Mouse (Mus musculus): ENCODE results near the gene Cdh15. TPM values are rescaled to one million over a fixed set of nuclear protein-coding genes. Genes with fewer than 3 reads are reported as not detected.

Cdh15 gene
- polyA plus RNA-seq (2015; fragmentation: Nextera tagmentation; extraction: Ambion mirVana): 0.11 and 0.28 TPM in 2 replicates

DNA sequence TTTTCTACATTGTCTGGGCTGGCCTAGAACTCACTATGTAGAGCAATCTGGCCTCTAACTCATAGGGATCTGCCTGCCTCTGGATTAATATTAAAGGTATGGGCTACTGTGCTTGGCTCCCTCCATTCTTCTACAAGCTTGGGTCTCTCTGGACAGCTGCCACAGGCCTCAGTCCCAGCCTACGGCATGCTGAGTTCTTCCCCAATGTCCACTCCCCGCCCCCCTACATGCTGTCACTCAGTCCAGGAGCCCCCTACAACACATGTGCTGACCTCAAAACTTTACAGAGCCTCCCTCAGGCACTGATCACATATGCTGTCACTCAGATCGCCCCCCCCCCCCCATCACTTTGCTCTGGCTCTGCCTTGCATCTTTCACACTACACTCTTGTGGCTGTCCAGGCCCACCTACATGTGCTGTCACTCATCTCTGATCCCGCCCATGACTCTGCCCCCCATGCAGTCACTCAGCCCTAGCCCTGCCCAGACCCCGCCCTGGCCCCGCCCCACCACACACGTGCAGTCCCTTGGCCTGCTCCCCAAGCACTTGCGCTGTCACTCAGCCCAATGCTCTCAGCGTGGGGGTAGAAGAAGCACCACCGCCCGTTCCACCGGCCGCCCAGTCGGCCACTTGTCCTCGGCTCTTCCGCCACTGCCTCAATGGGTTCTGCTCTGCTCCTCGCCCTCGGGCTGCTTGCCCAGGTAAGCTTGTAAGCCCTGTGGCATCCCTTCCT lies at the start of gene Cdh15:
Gene Cdh15, plus strand, starts transcription at position 138 of the 733 bp plus-strand sequence.
- H3K27ac ChIP-seq: no peak within 1 kb of the TSS
- H3K27me3 ChIP-seq: peaks cover 19% of the 10 kb centered on the region; the same call in 1 of the 2 replicates
- WGBS: 13% methylated on average over 17 of the region's 18 CpGs
- no peaks in the 10 kb centered on the region for H3K36me3 ChIP-seq
- H3K4me1 ChIP-seq (replicated peaks): peaks cover 24% of the 10 kb centered on the region
- H3K4me3 ChIP-seq: 0 out of 2 replicates have a peak within 1 kb of the TSS, but pooled peaks have one; percentile 3
- peak; percentile 84 for ATAC-seq (replicated peaks; ENCODE audit: insufficient number of reproducible peaks, insufficient read depth, low FRiP score, low read depth)
- H3K9me3 ChIP-seq (replicated peaks): no peaks in the 10 kb centered on the region
- no peak within 1 kb of the TSS for H3K9ac ChIP-seq
- peak within 1 kb of the TSS; percentile 42 for H3K4me2 ChIP-seq

DNA sequence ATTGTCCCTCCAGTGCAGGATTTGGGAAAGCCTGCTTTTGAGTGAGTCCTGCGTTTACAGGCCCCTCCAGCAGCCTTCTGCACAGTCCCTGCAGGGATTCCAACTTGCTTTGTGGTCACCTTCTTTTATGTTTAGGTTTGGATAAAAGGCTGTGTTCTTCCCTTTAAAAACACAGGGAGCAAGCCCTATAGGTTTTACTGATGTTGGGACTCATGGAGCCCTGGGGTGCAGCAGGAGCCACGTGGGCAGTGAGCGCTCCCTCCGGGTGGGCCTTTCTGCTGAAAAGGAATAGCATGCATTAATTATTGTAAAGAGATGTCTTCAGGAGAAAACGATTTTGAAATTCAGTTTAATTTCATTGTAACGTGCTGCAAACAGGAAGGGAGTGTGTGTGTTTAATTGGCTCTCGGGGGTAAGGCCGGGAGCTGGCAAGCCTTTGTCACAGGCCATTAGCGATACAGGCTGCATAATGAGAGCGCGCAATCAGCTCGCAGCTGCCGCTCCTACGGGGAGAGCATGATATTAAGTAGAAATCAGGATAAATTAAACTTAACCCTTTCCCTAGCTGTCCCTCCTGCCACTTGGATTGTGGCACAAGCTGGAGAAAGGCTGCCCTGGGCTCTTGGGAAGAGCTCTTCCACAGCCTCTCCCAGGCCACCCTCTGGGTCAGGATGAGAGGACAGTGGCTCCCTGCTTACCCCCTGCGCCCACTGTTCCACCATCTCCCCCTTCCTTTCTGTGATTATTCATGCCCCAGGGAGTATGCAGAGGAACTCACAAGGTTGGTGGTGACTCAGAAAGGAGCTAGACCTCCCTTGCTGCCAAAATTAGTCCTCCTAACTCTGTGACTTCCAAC lies 43.6 kb upstream of the Cdh15 start:
- ATAC-seq (replicated peaks; ENCODE audit: insufficient number of reproducible peaks, insufficient read depth, low FRiP score, low read depth): no peak
- no peak overlapping the region for H3K9ac ChIP-seq
- no peaks in the 10 kb centered on the region for H3K27me3 ChIP-seq
- H3K27ac ChIP-seq: no peak overlapping the region
- H3K4me3 ChIP-seq: no peak overlapping the region
- H3K4me1 ChIP-seq (replicated peaks): no peaks in the 10 kb centered on the region
- no peaks in the 10 kb centered on the region for H3K9me3 ChIP-seq (replicated peaks)
- WGBS: 56% methylated on average over 15 of the region's 15 CpGs
- H3K4me2 ChIP-seq: no peak overlapping the region
- H3K36me3 ChIP-seq: no peaks in the 10 kb centered on the region; the same call in 1 of the 2 replicates

GRCm38 (mm10) chr8:122805349-122805748 lies 42.4 kb upstream of the Cdh15 start:
- Histone ChIP-seq H3K27me3 (no peaks in the 10 kb centered on the region), H3K4me3 (no peak overlapping the region), H3K27ac (no peak overlapping the region), H3K9ac (no peak overlapping the region), H3K4me1 (replicated peaks) (no peaks in the 10 kb centered on the region), H3K9me3 (replicated peaks) (no peaks in the 10 kb centered on the region), H3K4me2 (no peak overlapping the region), H3K36me3 (no peaks in the 10 kb centered on the region; the same call in 1 of the 2 replicates)
- WGBS: 56% methylated on average over 3 of the region's 3 CpGs
- no peak for ATAC-seq (replicated peaks; ENCODE audit: insufficient number of reproducible peaks, insufficient read depth, low FRiP score, low read depth)

DNA sequence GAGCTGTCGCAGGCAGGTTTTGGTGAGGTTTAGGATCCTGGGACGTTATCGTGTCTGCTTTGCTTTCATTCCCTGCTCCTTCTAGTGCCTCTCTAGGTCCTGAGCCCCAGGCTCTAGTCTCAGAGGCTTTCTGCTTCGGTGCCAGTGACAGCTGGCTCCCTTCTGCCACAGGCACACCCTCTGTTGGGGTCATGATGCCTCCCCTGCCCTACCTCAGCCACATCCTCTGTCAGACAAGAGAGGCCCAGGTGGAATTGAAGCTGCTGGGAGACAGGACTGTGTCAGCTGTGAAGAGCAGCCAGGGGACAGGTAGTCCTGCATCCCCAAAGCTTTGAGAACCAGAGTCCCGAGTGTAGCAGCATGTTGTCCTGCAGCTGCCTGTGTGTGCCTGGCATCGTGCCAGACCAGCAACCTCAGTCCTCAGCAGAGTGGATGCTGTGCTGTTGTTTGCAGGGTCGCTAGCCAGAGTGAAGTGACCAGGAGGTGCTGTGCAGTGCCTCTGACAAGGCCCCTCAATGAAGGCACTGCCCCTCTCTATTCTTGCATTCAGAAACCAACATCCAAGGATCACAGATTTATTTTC lies 40.7 kb upstream of the Cdh15 start:
- no peak overlapping the region for H3K9ac ChIP-seq
- WGBS: 64% methylated on average over 7 of the region's 7 CpGs
- no peak for ATAC-seq (replicated peaks; ENCODE audit: insufficient number of reproducible peaks, insufficient read depth, low FRiP score, low read depth)
- H3K4me1 ChIP-seq (replicated peaks): no peaks in the 10 kb centered on the region
- no peak overlapping the region for H3K4me2 ChIP-seq
- H3K9me3 ChIP-seq (replicated peaks): no peaks in the 10 kb centered on the region
- H3K27ac ChIP-seq: no peak overlapping the region
- no peaks in the 10 kb centered on the region; the same call in 1 of the 2 replicates for H3K36me3 ChIP-seq
- H3K27me3 ChIP-seq: no peaks in the 10 kb centered on the region
- no peak overlapping the region for H3K4me3 ChIP-seq

DNA sequence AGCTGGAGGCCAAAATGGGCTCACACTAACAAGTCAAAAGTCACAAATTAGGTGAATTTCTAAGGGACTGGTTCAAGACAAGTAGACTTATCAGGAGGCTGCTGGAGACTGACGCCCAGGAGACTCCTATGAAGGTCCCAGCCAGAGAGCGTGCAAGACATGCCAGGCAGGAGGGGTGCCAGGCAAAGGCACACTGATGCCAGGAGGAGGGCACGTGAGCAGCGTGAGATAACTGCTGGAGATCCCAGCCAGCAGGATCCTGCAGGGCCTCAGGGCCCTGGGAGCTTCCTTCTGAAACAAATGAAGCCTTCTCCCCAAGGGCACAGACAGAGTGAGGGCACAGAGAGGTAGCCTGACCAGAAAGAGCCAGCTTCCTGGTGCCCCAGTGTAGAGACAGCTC lies 39.9 kb upstream of the Cdh15 start:
- H3K4me2 ChIP-seq: no peak overlapping the region
- no peak overlapping the region for H3K27ac ChIP-seq
- H3K9me3 ChIP-seq (replicated peaks): no peaks in the 10 kb centered on the region
- H3K4me1 ChIP-seq (replicated peaks): no peaks in the 10 kb centered on the region
- ATAC-seq (replicated peaks; ENCODE audit: insufficient number of reproducible peaks, insufficient read depth, low FRiP score, low read depth): no peak
- no peak overlapping the region for H3K9ac ChIP-seq
- H3K27me3 ChIP-seq: no peaks in the 10 kb centered on the region
- 89% methylated on average over 4 of the region's 4 CpGs for WGBS
- no peak overlapping the region for H3K4me3 ChIP-seq
- H3K36me3 ChIP-seq: no peaks in the 10 kb centered on the region; the same call in 1 of the 2 replicates

- no peak for ATAC-seq (replicated peaks; ENCODE audit: insufficient number of reproducible peaks, insufficient read depth, low FRiP score, low read depth)
- Histone ChIP-seq H3K36me3 (no peaks in the 10 kb centered on the region), H3K9me3 (replicated peaks) (no peaks in the 10 kb centered on the region), H3K4me1 (replicated peaks) (no peaks in the 10 kb centered on the region), H3K4me2 (no peak overlapping the region), H3K27ac (no peak overlapping the region), H3K4me3 (no peak overlapping the region), H3K27me3 (no peaks in the 10 kb centered on the region; the same call in 1 of the 2 replicates), H3K9ac (no peak overlapping the region)
- WGBS: 71% methylated on average over 8 of the region's 8 CpGs
These were observed 37.4 kb upstream of the Cdh15 start for GRCm38 (mm10) chr8:122810376-122810775.

GRCm38 (mm10) chr8:122811870-122812494 lies 35.8 kb upstream of the Cdh15 start:
- Histone ChIP-seq H3K36me3 (no peaks in the 10 kb centered on the region), H3K27me3 (no peaks in the 10 kb centered on the region; the same call in 1 of the 2 replicates), H3K9me3 (replicated peaks) (no peaks in the 10 kb centered on the region), H3K4me1 (replicated peaks) (no peaks in the 10 kb centered on the region), H3K27ac (no peak overlapping the region), H3K9ac (no peak overlapping the region), H3K4me3 (no peak overlapping the region), H3K4me2 (no peak overlapping the region)
- WGBS: 84% methylated on average over 16 of the region's 16 CpGs
- no peak for ATAC-seq (replicated peaks; ENCODE audit: insufficient number of reproducible peaks, insufficient read depth, low FRiP score, low read depth)

GRCm38 (mm10) chr8:122812610-122813250 lies 35.0 kb upstream of the Cdh15 start:
- Histone ChIP-seq H3K9me3 (replicated peaks) (no peaks in the 10 kb centered on the region), H3K27me3 (no peaks in the 10 kb centered on the region; the same call in 1 of the 2 replicates), H3K4me1 (replicated peaks) (no peaks in the 10 kb centered on the region), H3K36me3 (no peaks in the 10 kb centered on the region), H3K9ac (no peak overlapping the region), H3K4me2 (no peak overlapping the region), H3K27ac (no peak overlapping the region), H3K4me3 (no peak overlapping the region)
- 74% methylated on average over 14 of the region's 14 CpGs for WGBS
- no peak for ATAC-seq (replicated peaks; ENCODE audit: insufficient number of reproducible peaks, insufficient read depth, low FRiP score, low read depth)

GRCm38 (mm10) chr8:122814608-122815007 lies 33.2 kb upstream of the Cdh15 start:
- no peak overlapping the region for H3K4me3 ChIP-seq
- H3K27me3 ChIP-seq: no peaks in the 10 kb centered on the region; the same call in 1 of the 2 replicates
- H3K9me3 ChIP-seq (replicated peaks): no peaks in the 10 kb centered on the region
- 33% methylated on average over 7 of the region's 7 CpGs for WGBS
- ATAC-seq (replicated peaks; ENCODE audit: insufficient number of reproducible peaks, insufficient read depth, low FRiP score, low read depth): no peak
- no peak overlapping the region for H3K9ac ChIP-seq
- H3K4me2 ChIP-seq: no peak overlapping the region
- H3K27ac ChIP-seq: no peak overlapping the region
- H3K4me1 ChIP-seq (replicated peaks): no peaks in the 10 kb centered on the region
- no peaks in the 10 kb centered on the region for H3K36me3 ChIP-seq

DNA sequence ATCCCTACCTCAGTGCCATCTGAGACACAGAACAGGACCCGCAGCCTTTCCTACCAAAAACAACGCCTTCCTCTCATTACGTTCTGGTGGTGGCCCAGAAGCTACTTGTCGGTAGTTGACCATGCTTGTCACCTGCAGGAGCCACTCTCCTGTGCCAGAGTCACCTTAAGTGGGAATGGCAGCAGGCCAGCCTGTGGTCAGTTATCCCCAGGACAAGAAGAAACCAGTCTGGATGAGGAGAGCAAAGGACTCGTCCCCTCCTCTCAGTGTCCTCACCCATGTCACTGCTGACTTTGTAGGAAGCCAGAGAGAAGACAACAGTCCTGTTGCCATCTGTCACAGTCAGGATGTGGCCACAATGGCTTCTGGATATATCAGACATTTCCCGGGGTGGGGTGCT lies 30.8 kb upstream of the Cdh15 start:
- H3K9me3 ChIP-seq (replicated peaks): no peaks in the 10 kb centered on the region
- no peak for ATAC-seq (replicated peaks; ENCODE audit: insufficient number of reproducible peaks, insufficient read depth, low FRiP score, low read depth)
- H3K27me3 ChIP-seq: no peaks in the 10 kb centered on the region; the same call in 1 of the 2 replicates
- no peak overlapping the region for H3K4me2 ChIP-seq
- H3K4me1 ChIP-seq (replicated peaks): no peaks in the 10 kb centered on the region
- no peaks in the 10 kb centered on the region for H3K36me3 ChIP-seq
- H3K4me3 ChIP-seq: no peak overlapping the region
- no peak overlapping the region for H3K9ac ChIP-seq
- H3K27ac ChIP-seq: no peak overlapping the region
- WGBS: 84% methylated on average over 6 of the region's 6 CpGs

Measured in heart, embryonic 15.5 days (tissue).